Mouse (Mus musculus) colon, adult 2 months (tissue): Measurements from ENCODE around the gene Gpr135. TPM values are rescaled to one million over a fixed set of nuclear protein-coding genes. Genes with fewer than 3 reads are reported as not detected.

Experiments used
- polyA plus RNA-seq: library from polyadenylated mRNA; depleted of rRNA; stranded (reverse); fragments of >200 nt; gene quantifications from 2 replicates; pipeline ENCODE4 v1.2.3, GENCODE M21; 2012; rRNA removed

Gpr135 gene
- 2.2 and 2.5 TPM in 2 replicates for polyA plus RNA-seq

DNA sequence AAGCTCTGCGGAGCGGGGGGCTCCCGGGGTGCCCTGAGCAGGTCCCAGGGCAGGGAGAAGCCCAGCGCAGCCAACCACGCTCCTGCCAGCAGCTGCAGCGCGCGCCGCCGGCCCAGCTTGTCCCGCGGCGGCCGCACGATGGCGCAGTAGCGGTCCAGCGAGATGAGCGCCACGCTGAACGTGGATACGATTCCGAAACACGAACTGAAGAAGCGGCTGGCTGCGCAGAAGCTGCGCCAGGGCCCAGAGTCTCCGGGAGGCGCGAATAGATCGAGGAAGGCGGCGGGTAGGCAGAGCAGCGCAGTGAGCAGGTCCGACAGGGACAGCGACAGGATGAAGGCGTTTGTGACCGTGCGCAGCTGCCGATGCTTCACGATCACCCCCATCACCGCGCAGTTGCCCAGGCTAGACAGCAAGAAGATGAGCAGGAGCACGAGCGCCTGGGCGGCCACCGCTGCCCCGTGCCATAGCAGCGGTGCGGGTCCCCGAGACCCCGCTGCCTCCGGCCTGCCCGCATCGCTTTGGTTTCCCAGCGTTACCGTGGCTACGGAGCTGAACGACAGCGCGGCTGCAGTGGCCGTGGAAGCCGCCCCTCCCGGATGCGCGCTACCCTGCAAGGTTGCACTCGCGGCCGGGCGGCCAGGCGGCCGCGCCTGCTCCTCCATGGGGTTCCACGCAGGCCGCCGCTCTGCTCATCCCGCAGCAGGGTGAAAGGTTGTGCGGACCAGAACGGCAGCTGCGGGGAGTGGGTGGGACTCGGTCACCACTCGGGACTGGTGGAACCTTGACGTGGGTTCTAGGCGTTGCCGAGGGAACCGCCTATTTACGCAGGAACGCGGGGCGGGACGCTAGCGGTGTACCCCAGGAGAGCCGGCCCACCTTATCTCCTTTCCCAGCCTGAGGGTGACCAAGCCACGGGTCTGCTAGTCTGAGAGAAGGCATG is at the start of gene Gpr135:
TSS of gene Gpr135 (minus strand) at position 799 of the 943 bp plus-strand sequence.

DNA sequence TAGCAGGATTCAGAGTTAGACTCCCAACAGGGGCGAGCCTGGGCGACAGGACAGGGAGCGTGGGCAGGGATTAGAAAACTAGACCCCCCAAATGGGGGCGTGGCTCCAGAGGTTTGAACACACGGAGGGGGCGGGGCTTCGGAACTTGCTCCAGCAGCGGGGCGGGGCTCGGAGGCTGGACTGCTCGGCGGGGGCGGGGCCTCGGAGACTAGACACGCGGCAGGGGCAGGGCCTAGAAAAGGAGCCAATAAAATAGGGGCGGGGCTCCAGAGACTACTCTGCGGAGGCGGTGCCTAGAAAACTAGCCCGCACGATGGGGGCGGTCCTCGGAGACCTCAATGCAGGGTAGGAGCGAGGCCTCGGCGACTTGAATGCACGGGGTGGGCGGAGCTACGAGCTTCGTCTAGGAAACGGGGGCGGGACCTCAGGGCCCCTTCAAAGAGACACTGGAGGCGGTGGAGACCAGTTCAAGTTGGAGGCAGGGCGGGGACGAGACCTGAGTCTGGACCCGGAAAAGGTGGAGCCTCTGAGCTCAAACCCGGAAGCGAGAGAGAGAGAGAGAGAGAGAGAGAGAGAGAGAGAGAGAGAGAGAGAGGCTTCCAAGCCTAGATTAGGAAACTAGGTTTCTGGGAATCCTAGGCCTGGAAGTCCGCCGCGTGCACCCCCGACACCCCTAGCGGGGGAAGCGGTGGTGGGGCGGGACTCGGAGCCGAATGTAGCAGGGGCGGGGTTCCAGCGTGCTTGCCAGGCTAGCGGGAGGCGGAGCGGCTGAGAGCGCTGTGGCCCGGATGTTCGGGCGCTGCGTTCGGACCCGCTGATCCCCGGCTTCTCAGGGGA is 14.6 kb upstream of the Gpr135 start, which contains the start of the genes L3hypdh and Jkamp:
TSS of gene L3hypdh (minus strand) at position 111 of the 837 bp plus-strand sequence.
TSS of gene Jkamp (plus strand) at position 261 of the 837 bp plus-strand sequence.

Other genes starting within 250 kb of the Gpr135 start
- gene Daam1, start 240.0 kb downstream of the Gpr135 start, polyA plus RNA-seq, result 5.0 and 5.1 TPM in 2 replicates
- 11.4 and 12.2 TPM in 2 replicates for gene L3hypdh, start 14.3 kb upstream of the Gpr135 start, polyA plus RNA-seq
- gene Jkamp, start 14.5 kb upstream of the Gpr135 start, polyA plus RNA-seq, result 35.7 and 43.7 TPM in 2 replicates
- gene Ccdc175, start 113.9 kb upstream of the Gpr135 start, polyA plus RNA-seq, result not detected in 2 replicates